In the genomic region with DNA sequence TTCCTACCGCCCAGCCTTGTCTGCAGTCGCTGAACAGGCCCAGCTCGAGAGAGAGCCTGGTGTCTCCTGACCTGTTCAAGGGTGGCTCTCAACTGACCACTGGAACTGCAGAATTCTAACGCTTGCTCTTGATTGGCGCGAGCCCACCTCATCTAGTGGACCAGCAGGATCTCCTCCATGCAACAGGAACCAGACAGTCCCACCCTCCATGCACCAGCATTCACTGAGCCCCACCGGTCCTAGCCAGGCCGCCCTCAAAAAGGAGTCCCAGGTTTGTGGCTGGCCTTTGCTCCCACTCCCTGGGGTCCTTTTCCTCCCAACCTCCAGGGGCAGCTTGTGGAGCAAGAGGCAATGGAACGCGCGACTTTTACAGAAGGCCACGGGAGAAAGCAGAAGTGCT, we compare ENCODE assay signal across 30 mouse cellular contexts. TPM values are rescaled to one million over a fixed set of nuclear protein-coding genes. Genes with fewer than 3 reads are reported as not detected.
"Had no signal": no experiment of that assay in that cellular context is flagged by ENCODE, and none has a peak within 500 bp of the region (broad histone marks: within the 10 kb centered on the region; RNA-seq: fewer than 3 reads in every experiment).

A gene (minus strand): TSS at position 101 of the 400 bp plus-strand sequence.

RNA-seq across cellular contexts. Expression of the gene that starts here (rescaled TPM):
- total RNA-seq: common myeloid progenitor, adult 5-6 weeks; gastrocnemius, adult 18-20 months; gastrocnemius, adult 2 months; gastrocnemius, adult 8-10 months; gastrocnemius, postnatal 10 days; gastrocnemius, postnatal 14 days; gastrocnemius, postnatal 25 days; gastrocnemius, postnatal 36 days; gastrocnemius, postnatal 4 days; granulocyte monocyte progenitor cell, adult 5-6 weeks; heart, adult 18-20 months; heart, adult 2 months; heart, adult 8-10 months had no signal
- polyA plus RNA-seq: cortical plate, adult 2 months; embryonic facial prominence, embryonic 10.5 days; embryonic facial prominence, embryonic 11.5 days; embryonic facial prominence, embryonic 12.5 days; embryonic facial prominence, embryonic 13.5 days; embryonic facial prominence, embryonic 14.5 days; embryonic facial prominence, embryonic 15.5 days; erythroblast, embryonic 14.5 days; forebrain, embryonic 10.5 days; forebrain, embryonic 11.5 days; forebrain, embryonic 12.5 days; forebrain, embryonic 13.5 days; forebrain, embryonic 14.5 days; forebrain, embryonic 15.5 days; forebrain, embryonic 16.5 days; frontal cortex, adult 2 months; heart, embryonic 10.5 days had no signal
